Mouse (Mus musculus): ENCODE measurements at regions not wholly inside any gene's neighbourhood (a gene's known extent, or its start where the extent isn't known, plus 50 kb on each side); places are given as distances from the start of the nearest gene placed in this dataset.

GRCm38 (mm10) chr8:126160356-126160975 lies 137.9 kb upstream of the Slc35f3 start:
- DNase-seq = no peak

GRCm38 (mm10) chr8:126162748-126163371 lies 135.5 kb upstream of the Slc35f3 start:
- DNase-seq = no peak

- no peak for DNase-seq
Measured at GRCm38 (mm10) chr8:126163954-126164353, 134.4 kb upstream of the Slc35f3 start.

- DNase-seq = no peak
Measured at GRCm38 (mm10) chr8:126165486-126166095, 132.8 kb upstream of the Slc35f3 start.

- no peak for DNase-seq
Measured at GRCm38 (mm10) chr8:126166394-126166793, 132.0 kb upstream of the Slc35f3 start.

GRCm38 (mm10) chr8:126174451-126174850 lies 123.9 kb upstream of the Slc35f3 start:
- DNase-seq = no peak

GRCm38 (mm10) chr8:126176305-126176704 lies 122.1 kb upstream of the Slc35f3 start:
- DNase-seq = peak; percentile 7

GRCm38 (mm10) chr8:126177855-126178254 lies 120.5 kb upstream of the Slc35f3 start:
- no peak for DNase-seq

GRCm38 (mm10) chr8:126188741-126189285 lies 109.5 kb upstream of the Slc35f3 start:
- DNase-seq = no peak

- no peak for DNase-seq
Measured at GRCm38 (mm10) chr8:126195616-126196015, 102.7 kb upstream of the Slc35f3 start.

GRCm38 (mm10) chr8:126210561-126210960 lies 87.8 kb upstream of the Slc35f3 start:
- no peak for DNase-seq

GRCm38 (mm10) chr8:126212802-126213201 lies 85.6 kb upstream of the Slc35f3 start:
- no peak for DNase-seq

- DNase-seq = no peak
Measured at GRCm38 (mm10) chr8:126214571-126214970, 83.8 kb upstream of the Slc35f3 start.

- no peak for DNase-seq
Measured at GRCm38 (mm10) chr8:126216391-126216790, 82.0 kb upstream of the Slc35f3 start.

GRCm38 (mm10) chr8:126221631-126222030 lies 76.7 kb upstream of the Slc35f3 start:
- no peak for DNase-seq

GRCm38 (mm10) chr8:126231801-126232200 lies 66.6 kb upstream of the Slc35f3 start:
- DNase-seq = no peak

GRCm38 (mm10) chr8:126232521-126232920 lies 65.8 kb upstream of the Slc35f3 start:
- DNase-seq = no peak

GRCm38 (mm10) chr8:126239684-126240083 lies 58.7 kb upstream of the Slc35f3 start:
- no peak for DNase-seq

GRCm38 (mm10) chr8:126244321-126244720 lies 54.0 kb upstream of the Slc35f3 start:
- no peak for DNase-seq

Data from heart, postnatal 4 days (tissue).